Mouse (Mus musculus) limb, embryonic 11.5 days (tissue): Measurements from ENCODE around the gene Dnase1l3. TPM values are rescaled to one million over a fixed set of nuclear protein-coding genes. Genes with fewer than 3 reads are reported as not detected.

ENCODE experiments used
- ATAC-seq: fragments of 200-750 bp; cut with Nextera tagmentation; 2 replicates; pipeline ENCODE4 v1.8.0; 2017; ENCODE audit warnings: low read depth; ENCODE audit not compliant: insufficient number of reproducible peaks, low FRiP score, low TSS enrichment
- DNase-seq: peaks from one replicate; pipeline ENCODE4 v3.0.0-alpha.2; 2015; ENCODE audit warnings: low spot score
- H3K27ac ChIP-seq: fragments of 300-500 bp; sonication (generic); replicated peaks from 2 replicates; pipeline ENCODE4 v1.5.1; 2014; ENCODE audit warnings: low read depth, mild to moderate bottlenecking, low read length
- H3K27me3 ChIP-seq: fragments of 300-500 bp; sonication (generic); 2 replicates; pipeline ENCODE4 v1.6.1; 2014; ENCODE audit warnings: mild to moderate bottlenecking, low read length, mixed read lengths; ENCODE audit not compliant: control insufficient read depth, insufficient read depth
- H3K36me3 ChIP-seq: fragments of 300-500 bp; sonication (generic); 2 replicates; pipeline ENCODE4 v1.6.1; 2014; ENCODE audit warnings: mild to moderate bottlenecking, low read length, moderate library complexity, mixed read lengths; ENCODE audit not compliant: control insufficient read depth, insufficient read depth
- H3K4me1 ChIP-seq: fragments of 300-500 bp; sonication (generic); 2 replicates; pipeline ENCODE4 v1.6.1; 2014; ENCODE audit warnings: low read length, mixed read lengths; ENCODE audit not compliant: control insufficient read depth, insufficient read depth
- H3K4me2 ChIP-seq: fragments of 300-500 bp; sonication (generic); 2 replicates; pipeline ENCODE4 v1.6.1; 2014; ENCODE audit warnings: low read depth, mild to moderate bottlenecking, moderate library complexity; ENCODE audit not compliant: severe bottlenecking
- H3K4me3 ChIP-seq: fragments of 300-500 bp; sonication (generic); 2 replicates; pipeline ENCODE4 v1.5.1; 2014; ENCODE audit warnings: low read depth, low read length
- H3K9ac ChIP-seq: fragments of 300-500 bp; sonication (generic); 2 replicates; pipeline ENCODE4 v1.6.1; 2014; ENCODE audit warnings: mild to moderate bottlenecking, low read length
- H3K9me3 ChIP-seq: fragments of 300-500 bp; sonication (generic); 2 replicates; pipeline ENCODE4 v1.6.1; 2016; ENCODE audit warnings: low read length; ENCODE audit not compliant: control insufficient read depth
- WGBS: fragments of 180-500 bp; shearing (Covaris S2); extraction: QIAGEN DNeasy Blood & Tissue Kit; methylation state at CpG from one replicate; pipeline ENCODE4 v1.1.7; 2014; 5-methylcytosine and 5-hydroxymethylcytosine counted together
- polyA plus RNA-seq: library from polyadenylated mRNA; unstranded; fragments of >200 nt; fragmentation: Nextera tagmentation; extraction: Ambion mirVana; gene quantifications from 2 replicates; pipeline ENCODE4 v1.2.1, GENCODE M21; 2014

Dnase1l3 gene
- polyA plus RNA-seq, 1 experiment from 2014 or later: 0.04 TPM

DNA sequence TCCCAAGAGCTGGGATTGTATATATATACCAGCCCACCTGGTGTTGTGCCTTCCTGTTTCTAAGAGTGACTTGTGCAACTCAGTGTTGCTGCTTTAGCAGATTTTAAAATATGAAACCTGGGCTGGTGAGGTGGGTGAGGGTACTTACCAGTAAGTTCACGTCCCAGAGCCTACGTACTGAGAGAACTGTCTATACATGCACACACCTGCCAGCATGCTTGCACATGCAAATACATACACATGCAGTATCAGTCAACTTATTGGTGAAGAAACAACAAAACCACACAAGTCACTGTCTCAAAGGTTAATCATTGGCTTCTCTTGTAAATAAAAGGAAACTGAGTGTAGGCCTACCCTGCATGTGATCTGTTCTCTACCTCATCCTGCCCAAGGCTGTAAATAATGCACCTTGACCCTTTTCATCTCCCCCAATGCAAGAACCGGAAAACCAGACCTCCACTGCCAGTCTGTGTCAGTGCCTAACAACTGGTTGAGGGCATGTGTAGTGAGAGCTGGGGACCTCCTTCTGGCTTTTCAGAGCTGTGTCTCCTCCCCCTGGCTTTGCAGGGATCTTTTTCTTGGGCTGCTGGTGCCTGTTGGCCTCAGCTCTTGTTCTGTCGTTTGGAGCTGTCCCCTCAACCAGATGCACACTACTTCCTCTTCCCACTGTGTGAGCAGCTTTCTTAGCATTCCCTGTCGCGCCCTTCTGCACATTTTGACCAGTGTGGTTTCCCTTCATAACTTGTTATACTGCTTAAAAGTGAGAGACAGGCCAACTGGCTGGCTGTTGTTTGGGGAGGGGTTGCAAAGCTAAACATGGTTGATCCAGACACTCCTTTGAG, 76.0 kb downstream of the Dnase1l3 start:
- peaks cover 6% of the 10 kb centered on the region for H3K4me1 ChIP-seq
- 79% methylated on average over 6 of the region's 6 CpGs for WGBS
- H3K4me2 ChIP-seq: no peak overlapping the region
- H3K36me3 ChIP-seq: peaks cover 34% of the 10 kb centered on the region
- no peaks in the 10 kb centered on the region for H3K9me3 ChIP-seq
- H3K27me3 ChIP-seq: no peaks in the 10 kb centered on the region
- no peak for DNase-seq
- no peak overlapping the region for H3K9ac ChIP-seq
- H3K4me3 ChIP-seq: no peak overlapping the region
- H3K27ac ChIP-seq: no peak overlapping the region
- ATAC-seq: no peak

Other genes starting within 250 kb of the Dnase1l3 start
- gene Gm26661, start 203.0 kb downstream of the Dnase1l3 start, polyA plus RNA-seq: not detected in 2 replicates
- gene Flnb, start 176.6 kb downstream of the Dnase1l3 start, polyA plus RNA-seq: 35.0 and 37.9 TPM in 2 replicates
- gene Gm45521, start 37.3 kb downstream of the Dnase1l3 start, polyA plus RNA-seq: 0.31 TPM in 1 of 2 replicates, not detected in the other
- gene Abhd6, start 8.3 kb upstream of the Dnase1l3 start, polyA plus RNA-seq: 22.8 and 23.8 TPM in 2 replicates
- gene Rpp14, start 85.8 kb upstream of the Dnase1l3 start, polyA plus RNA-seq: 60.2 and 65.0 TPM in 2 replicates
- 26.2 and 28.2 TPM in 2 replicates for gene Pxk, start 103.6 kb upstream of the Dnase1l3 start, polyA plus RNA-seq
- gene Pdhb, start 178.5 kb upstream of the Dnase1l3 start, polyA plus RNA-seq: 210 and 214 TPM in 2 replicates
- 16.5 and 17.5 TPM in 2 replicates for gene Kctd6, start 219.6 kb upstream of the Dnase1l3 start, polyA plus RNA-seq